Mouse (Mus musculus): ENCODE measurements around the gene Traf3.

DNA sequence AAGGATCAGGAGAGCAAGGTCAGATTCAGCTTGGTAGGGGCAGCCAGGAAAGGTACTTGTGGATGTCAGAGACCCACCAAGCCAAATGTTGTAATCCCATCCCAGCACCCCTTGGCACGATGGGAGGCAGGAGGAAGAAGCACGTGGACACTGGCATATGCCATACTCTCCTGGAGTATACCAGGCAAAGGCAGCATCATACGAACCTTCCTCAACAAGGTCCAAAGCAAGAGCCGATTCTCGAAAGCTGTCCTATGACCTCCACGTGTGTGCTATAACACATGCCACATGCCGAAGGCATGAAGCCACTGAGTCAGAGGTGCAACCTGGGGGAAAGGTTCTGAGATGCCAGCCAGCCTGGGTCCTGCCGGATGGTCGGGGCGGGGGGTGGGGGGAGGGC, 5.3 kb upstream of the Traf3 start:
- TF ChIP-seq CTCF (IDR thresholded peaks at IDR 0.05; ENCODE audit: borderline replicate concordance, extremely low read depth, insufficient read depth, insufficient read length), result no peak
- no peak for TF ChIP-seq POLR2A (IDR thresholded peaks at IDR 0.05; ENCODE audit: borderline replicate concordance, extremely low read depth, insufficient read depth, insufficient read length, poor library complexity, severe bottlenecking)
